Mouse (Mus musculus) myocyte (in vitro differentiated cells): Measurements from ENCODE around the gene Fbxo42.

ENCODE experiments used
- CEBPB ChIP-seq: IDR thresholded peaks from 2 replicates; pipeline ENCODE4 v1.6.1; 2011; ENCODE audit warnings: mild to moderate bottlenecking, moderate library complexity; ENCODE audit not compliant: poor library complexity, insufficient read depth, severe bottlenecking
- E2F4 ChIP-seq: IDR thresholded peaks from one replicate; pipeline ENCODE4 v1.6.1; 2011; ENCODE audit warnings: mild to moderate bottlenecking, control low read depth, moderate library complexity; ENCODE audit not compliant: insufficient read depth
- MAX ChIP-seq: IDR thresholded peaks from one replicate; pipeline ENCODE4 v1.6.1; 2011; ENCODE audit warnings: low read depth, mild to moderate bottlenecking, control low read depth
- MYOD1 ChIP-seq, 3 experiments: IDR thresholded peaks; one replicate each; pipeline ENCODE4 v1.6.1; 2011; ENCODE audit warnings: control low read depth in 2 of 3, low read depth in 2 of 3, mild to moderate bottlenecking in 2 of 3, moderate library complexity in 1 of 3; ENCODE audit not compliant: insufficient read length in 2 of 3, control insufficient read depth in 1 of 3
- MYOG ChIP-seq, 3 experiments: IDR thresholded peaks; one replicate each; pipeline ENCODE4 v1.6.1; 2011; ENCODE audit warnings: control low read depth in 2 of 3, low read depth in 2 of 3, mild to moderate bottlenecking in 2 of 3; ENCODE audit not compliant: insufficient read length in 2 of 3, control insufficient read depth in 1 of 3, insufficient read depth in 1 of 3
- POLR2A ChIP-seq: IDR thresholded peaks from one replicate; pipeline ENCODE4 v1.6.1; 2011; ENCODE audit warnings: low read depth, mild to moderate bottlenecking, control low read depth, moderate library complexity; ENCODE audit not compliant: insufficient read length
- POLR2AphosphoS2 ChIP-seq: IDR thresholded peaks from one replicate; pipeline ENCODE4 v1.6.1; 2011; ENCODE audit warnings: low read depth, control low read depth; ENCODE audit not compliant: insufficient read length
- REST ChIP-seq: IDR thresholded peaks from one replicate; pipeline ENCODE4 v1.6.1; 2011; ENCODE audit warnings: mild to moderate bottlenecking, control low read depth, moderate library complexity; ENCODE audit not compliant: insufficient read depth, insufficient read length
- SRF ChIP-seq: IDR thresholded peaks from one replicate; pipeline ENCODE4 v1.6.1; 2011; ENCODE audit warnings: low read depth; ENCODE audit not compliant: control insufficient read depth, insufficient read length
- TCF12 ChIP-seq: IDR thresholded peaks from one replicate; pipeline ENCODE4 v1.6.1; 2011; ENCODE audit warnings: mild to moderate bottlenecking, control low read depth; ENCODE audit not compliant: poor library complexity, insufficient read depth, severe bottlenecking
- TCF3 ChIP-seq: IDR thresholded peaks from one replicate; pipeline ENCODE4 v1.6.1; 2011; ENCODE audit warnings: low read depth, control low read depth; ENCODE audit not compliant: insufficient read length
- USF1 ChIP-seq: IDR thresholded peaks from one replicate; pipeline ENCODE4 v1.6.1; 2011; ENCODE audit warnings: low read depth, mild to moderate bottlenecking, control low read depth, moderate library complexity

GRCm38 (mm10) chr4:141118691-141119090 lies 29.0 kb upstream of the Fbxo42 start:
- TF ChIP-seq TCF12 (no peak), POLR2A (no peak), MYOG (IDR thresholded peaks at IDR 0.05; ENCODE audit: control insufficient read depth in 1 of 3, insufficient read depth in 1 of 3, insufficient read length in 2 of 3, low read depth in 2 of 3) (no peak), MAX (no peak), CEBPB (no peak), POLR2AphosphoS2 (no peak), TCF3 (no peak), E2F4 (no peak), REST (no peak), MYOD1 (IDR thresholded peaks at IDR 0.05; ENCODE audit: control insufficient read depth in 1 of 3, insufficient read length in 2 of 3, low read depth in 2 of 3) (no peak), USF1 (no peak), SRF (no peak)
